Mouse (Mus musculus) MEL (cell line): ENCODE measurements at regions not wholly inside any gene's neighbourhood (a gene's known extent, or its start where the extent isn't known, plus 50 kb on each side); places are given as distances from the start of the nearest gene placed in this dataset.

Experiments
- DNase-seq: peaks from one replicate; pipeline ENCODE4 v3.0.0; 2011; ENCODE audit warnings: low read depth, low spot score
- H3K27ac ChIP-seq: 2 replicates; pipeline ENCODE4 v1.5.1; 2012; ENCODE audit warnings: low read depth, mild to moderate bottlenecking, control low read depth, low read length, moderate library complexity; ENCODE audit not compliant: control insufficient read depth
- H3K27me3 ChIP-seq, 2 experiments: fragments of 150-350 bp in 1 of 2; sonication (generic) in 1 of 2; 2 replicates each; pipeline ENCODE4 v1.6.1; 2012; ENCODE audit warnings: low read length in 2 of 2, mild to moderate bottlenecking in 2 of 2, improper control_type of control experiment in 1 of 2, moderate library complexity in 1 of 2; ENCODE audit not compliant: insufficient read depth in 2 of 2, control insufficient read depth in 1 of 2
- H3K36me3 ChIP-seq, 2 experiments: 2 replicates each; pipeline ENCODE4 v1.6.1; 2012 to 2014; ENCODE audit warnings: low read length in 2 of 2, improper control_type of control experiment in 1 of 2, inconsistent platforms in 1 of 2, mild to moderate bottlenecking in 1 of 2; ENCODE audit not compliant: insufficient read depth in 2 of 2, control insufficient read depth in 1 of 2
- H3K4me1 ChIP-seq, 2 experiments: fragments of 150-350 bp in 1 of 2; sonication (generic) in 1 of 2; 2 replicates each; pipeline ENCODE4 v1.6.1; 2012; ENCODE audit warnings: low read length in 2 of 2, improper control_type of control experiment in 1 of 2, mild to moderate bottlenecking in 1 of 2; ENCODE audit not compliant: insufficient read depth in 2 of 2, control insufficient read depth in 1 of 2
- H3K4me3 ChIP-seq, 2 experiments: fragments of 150-350 bp in 1 of 2; sonication (generic) in 1 of 2; 2 replicates each; pipeline ENCODE4 v1.5.1; 2012; ENCODE audit warnings: low read depth in 2 of 2, low read length in 2 of 2, mild to moderate bottlenecking in 2 of 2, moderate library complexity in 2 of 2, control low read depth in 1 of 2, improper control_type of control experiment in 1 of 2; ENCODE audit not compliant: control insufficient read depth in 1 of 2, insufficient read depth in 1 of 2
- H3K79me2 ChIP-seq: 2 replicates; pipeline ENCODE4 v1.6.1; 2012; ENCODE audit warnings: mild to moderate bottlenecking, low read length, moderate library complexity; ENCODE audit not compliant: control insufficient read depth, poor library complexity, insufficient read depth
- H3K9ac ChIP-seq: 2 replicates; pipeline ENCODE4 v1.6.1; 2012; ENCODE audit warnings: low read depth, mild to moderate bottlenecking, control low read depth, low read length, moderate library complexity; ENCODE audit not compliant: control insufficient read depth, poor library complexity, severe bottlenecking
- H3K9me3 ChIP-seq: fragments of 150-350 bp; sonication (generic); replicated peaks from 2 replicates; pipeline ENCODE4 v1.6.1; 2012; ENCODE audit warnings: mild to moderate bottlenecking, low read length, improper control_type of control experiment, moderate library complexity; ENCODE audit not compliant: insufficient read depth
- CHD1 ChIP-seq: IDR thresholded peaks from 2 replicates; pipeline ENCODE4 v1.6.1; 2012; ENCODE audit warnings: low read depth, mild to moderate bottlenecking, inconsistent platforms, low read length, improper control_type of control experiment
- CHD2 ChIP-seq: IDR thresholded peaks from 2 replicates; pipeline ENCODE4 v1.6.1; 2011; ENCODE audit warnings: low read length, improper control_type of control experiment
- EP300 ChIP-seq, 2 experiments: IDR thresholded peaks; 2 replicates each; pipeline ENCODE4 v1.6.1; 2011; ENCODE audit warnings: improper control_type of control experiment in 2 of 2, low read length in 2 of 2, low read depth in 1 of 2, mild to moderate bottlenecking in 1 of 2
- ETS1 ChIP-seq: IDR thresholded peaks from 2 replicates; pipeline ENCODE4 v1.6.1; 2012; ENCODE audit warnings: low read depth, mild to moderate bottlenecking, inconsistent platforms, low read length, improper control_type of control experiment, moderate library complexity
- GABPA ChIP-seq: IDR thresholded peaks from 2 replicates; pipeline ENCODE4 v1.6.1; 2012; ENCODE audit warnings: low read depth, mild to moderate bottlenecking, inconsistent platforms, low read length, improper control_type of control experiment, moderate library complexity
- GATA1 ChIP-seq: IDR thresholded peaks from 2 replicates; pipeline ENCODE4 v1.6.1; 2011; ENCODE audit warnings: low read depth, low read length, improper control_type of control experiment
- HCFC1 ChIP-seq: IDR thresholded peaks from 2 replicates; pipeline ENCODE4 v1.6.1; 2012; ENCODE audit warnings: low read depth, mild to moderate bottlenecking, inconsistent platforms, low read length, improper control_type of control experiment, moderate library complexity
- MYC ChIP-seq: IDR thresholded peaks from 2 replicates; pipeline ENCODE4 v1.6.1; 2011; ENCODE audit warnings: low read depth, mild to moderate bottlenecking, low read length, improper control_type of control experiment, moderate library complexity
- POLR2A ChIP-seq, 2 experiments: IDR thresholded peaks; 2 replicates each; pipeline ENCODE4 v1.6.1; 2011 to 2012; ENCODE audit warnings: low read length in 2 of 2, mild to moderate bottlenecking in 2 of 2, control low read depth in 1 of 2, improper control_type of control experiment in 1 of 2, low read depth in 1 of 2, moderate library complexity in 1 of 2; ENCODE audit not compliant: control insufficient read depth in 1 of 2, insufficient read depth in 1 of 2, poor library complexity in 1 of 2
- TAL1 ChIP-seq: IDR thresholded peaks from 2 replicates; pipeline ENCODE4 v1.6.1; 2012; ENCODE audit warnings: mild to moderate bottlenecking, inconsistent platforms, low read length, moderate library complexity, mixed read lengths
- TCF12 ChIP-seq: IDR thresholded peaks from 2 replicates; pipeline ENCODE4 v1.6.1; 2014; ENCODE audit warnings: low read depth, mild to moderate bottlenecking, inconsistent platforms, low read length, improper control_type of control experiment, moderate library complexity
- USF1 ChIP-seq: IDR thresholded peaks from 2 replicates; pipeline ENCODE4 v1.6.1; 2014; ENCODE audit warnings: low read depth, mild to moderate bottlenecking, inconsistent platforms, low read length, improper control_type of control experiment, moderate library complexity
- ZC3H11A ChIP-seq: IDR thresholded peaks from 2 replicates; pipeline ENCODE4 v1.6.1; 2012; ENCODE audit warnings: low read depth, mild to moderate bottlenecking, inconsistent platforms, low read length, improper control_type of control experiment
- ZKSCAN1 ChIP-seq: IDR thresholded peaks from 2 replicates; pipeline ENCODE4 v1.6.1; 2012; ENCODE audit warnings: low read depth, mild to moderate bottlenecking, inconsistent platforms, low read length, improper control_type of control experiment, moderate library complexity
- ZMIZ1 ChIP-seq: IDR thresholded peaks from 2 replicates; pipeline ENCODE4 v1.6.1; 2012; ENCODE audit warnings: low read depth, mild to moderate bottlenecking, inconsistent platforms, low read length, improper control_type of control experiment, moderate library complexity
- ZNF384 ChIP-seq: IDR thresholded peaks from 2 replicates; pipeline ENCODE4 v1.6.1; 2012; ENCODE audit warnings: low read depth, mild to moderate bottlenecking, inconsistent platforms, low read length, improper control_type of control experiment

GRCm38 (mm10) chr16:76545942-76546341, 172.3 kb upstream of the Nrip1 start:
- Histone ChIP-seq H3K4me1 (peaks cover 12 to 29% of the 10 kb centered on the region in 2 experiments), H3K4me3 (no peak overlapping the region), H3K27me3 (no peaks in the 10 kb centered on the region), H3K79me2 (no peaks in the 10 kb centered on the region), H3K9ac (no peak overlapping the region), H3K27ac (no peak overlapping the region), H3K9me3 (no peaks in the 10 kb centered on the region), H3K36me3 (peaks cover 0 to 33% of the 10 kb centered on the region in 2 experiments; a peak in 2 of 4 replicates)
- TF ChIP-seq GATA1 (no peak), ZNF384 (no peak), GABPA (no peak), HCFC1 (no peak), CHD1 (no peak), ZMIZ1 (no peak), USF1 (no peak), ETS1 (no peak), TCF12 (no peak), EP300 (IDR thresholded peaks at IDR 0.05; ENCODE audit: low read depth in 1 of 2, low read length in 2 of 2) (no peak)
- DNase-seq = no peak

GRCm38 (mm10) chr16:76544972-76545371, 171.3 kb upstream of the Nrip1 start:
- TF ChIP-seq ZNF384 (no peak), ZKSCAN1 (no peak), TCF12 (0 out of 2 replicates have a peak, but pooled peaks have one; percentile 30), EP300 (IDR thresholded peaks at IDR 0.05; ENCODE audit: low read depth in 1 of 2, low read length in 2 of 2) (peak; percentile 46 to 55), ZC3H11A (no peak), CHD2 (no peak), POLR2A (IDR thresholded peaks at IDR 0.05; ENCODE audit: control insufficient read depth in 1 of 2, insufficient read depth in 1 of 2, low read depth in 1 of 2, low read length in 2 of 2, poor library complexity in 1 of 2) (no peak), ETS1 (peak; percentile 34; the same call in 1 of the 2 replicates), TAL1 (0 out of 2 replicates have a peak, but pooled peaks have one; percentile 9), MYC (0 out of 2 replicates have a peak, but pooled peaks have one; percentile 26)
- Histone ChIP-seq H3K4me1 (peaks cover 12 to 25% of the 10 kb centered on the region in 2 experiments), H3K9ac (no peak overlapping the region), H3K27me3 (no peaks in the 10 kb centered on the region), H3K4me3 (no peak overlapping the region), H3K27ac (no peak overlapping the region), H3K36me3 (peaks cover 0 to 28% of the 10 kb centered on the region in 2 experiments; a peak in 2 of 4 replicates), H3K79me2 (no peaks in the 10 kb centered on the region), H3K9me3 (no peaks in the 10 kb centered on the region)
- DNase-seq = peak; percentile 39
